Mouse (Mus musculus): ENCODE measurements at regions not wholly inside any gene's neighbourhood (a gene's known extent, or its start where the extent isn't known, plus 50 kb on each side); places are given as distances from the start of the nearest gene placed in this dataset.

DNA sequence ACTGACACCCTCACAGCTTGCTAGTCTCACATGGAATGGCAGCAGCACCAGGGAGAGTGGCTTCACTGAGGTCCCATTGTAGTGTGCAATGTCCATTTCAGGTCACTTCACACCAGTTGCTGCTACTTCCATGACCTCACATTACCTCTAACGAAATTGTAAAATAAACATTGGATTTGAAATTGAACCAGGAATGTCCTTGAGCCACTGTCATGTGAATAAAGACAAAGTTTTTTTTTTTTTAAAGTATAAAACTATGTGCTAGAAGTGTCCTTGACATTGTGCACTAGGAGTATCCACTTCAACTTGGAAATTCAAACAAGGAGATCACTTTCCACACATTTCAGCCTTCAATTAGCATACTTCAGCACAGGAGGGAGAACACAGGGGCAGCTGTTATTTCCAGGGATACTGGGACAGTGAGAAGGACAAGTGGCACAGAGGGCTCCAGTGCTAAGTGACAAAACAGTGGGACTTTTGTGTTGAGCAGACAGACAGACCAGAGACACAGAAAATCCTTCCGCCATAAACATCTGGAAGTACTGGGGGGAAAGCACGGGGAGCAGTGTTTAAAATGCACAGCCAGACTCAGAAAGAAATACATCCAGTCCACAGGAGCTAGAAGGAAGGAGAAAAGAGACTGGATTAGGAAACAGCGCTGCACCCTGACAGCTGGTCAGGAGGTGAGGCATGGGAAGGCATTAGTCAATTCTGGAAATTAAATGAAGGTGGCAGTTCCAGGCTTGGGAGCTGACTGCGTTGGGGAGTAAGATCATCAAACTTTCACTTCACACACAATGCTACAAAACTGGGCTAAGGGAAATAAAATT is 49.9 kb upstream of the Prkd1 start:
- TF ChIP-seq POLR2A (IDR thresholded peaks at IDR 0.05; ENCODE audit: insufficient read depth, low read length), result no peak
- no peak for TF ChIP-seq CTCF (IDR thresholded peaks at IDR 0.05; ENCODE audit: low read depth, low read length)
